Mouse (Mus musculus) heart, postnatal 14 days (tissue): ENCODE measurements around the gene Brinp3. TPM values are rescaled to one million over a fixed set of nuclear protein-coding genes. Genes with fewer than 3 reads are reported as not detected.

Source experiments
- DNase-seq, 2 experiments: peaks; one replicate each; pipeline ENCODE4 v3.0.0; 2021 to 2022
- intact Hi-C: fragments of 180-260 bp; cut with DNase I; formaldehyde crosslinking; loops from one replicate; pipeline ENCODE4 v1.15.1; 2025
- total RNA-seq, 2 experiments: library from RNA; stranded (reverse); gene quantifications; 2 replicates each; pipeline ENCODE4 v1.2.3; 2021

Brinp3 gene
- total RNA-seq, 2 experiments from 2014 or later = not detected

- no peak for DNase-seq
- intact Hi-C loops = no loop called here
Measured at GRCm38 (mm10) chr1:146787236-146787635, 292.7 kb downstream of the Brinp3 start.

DNA sequence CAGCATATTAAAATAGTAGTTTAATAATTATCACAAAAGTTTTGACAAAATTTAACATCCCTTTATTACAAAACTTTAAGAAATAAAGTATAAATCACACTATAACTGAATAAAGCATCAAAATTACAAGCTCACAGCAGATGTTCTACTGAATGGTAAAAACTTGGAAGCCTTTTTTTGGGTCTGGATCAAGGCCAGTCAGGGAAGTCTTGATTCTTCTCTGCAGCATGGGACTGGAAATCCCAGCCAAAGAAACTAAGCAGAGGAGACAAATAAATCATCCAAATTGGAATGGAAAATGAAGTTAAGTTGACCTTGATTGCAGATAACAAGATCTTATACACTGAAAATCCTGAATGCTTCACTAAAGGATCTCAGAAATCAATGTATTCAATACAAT is 298.3 kb downstream of the Brinp3 start:
- DNase-seq = peak; percentile 2 to 13

DNA sequence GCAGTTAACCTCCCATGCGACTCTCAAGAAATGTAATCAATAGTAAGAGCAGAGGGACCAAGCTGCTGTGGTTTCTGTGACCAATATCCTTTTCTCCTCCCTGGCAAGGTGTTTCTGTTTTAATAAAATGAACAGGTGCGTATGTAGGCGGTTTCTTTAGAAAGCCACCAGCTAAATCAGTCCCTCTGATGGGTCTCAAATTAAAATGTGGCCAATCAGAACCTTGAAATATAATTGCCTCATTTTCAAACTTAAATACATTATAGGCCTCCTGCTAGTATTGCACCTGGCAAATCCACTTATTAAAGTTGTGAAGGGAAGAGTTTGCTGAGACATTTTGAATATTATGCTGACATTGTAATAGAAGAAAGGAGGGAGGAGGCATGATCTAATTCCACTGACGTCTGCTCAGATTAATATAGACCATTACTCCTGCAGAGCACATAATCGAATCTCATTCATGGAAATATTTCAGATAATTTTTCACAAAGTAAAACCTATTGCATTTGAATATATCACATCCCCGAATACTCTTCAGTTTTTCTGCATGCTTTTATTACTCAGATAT is 305.5 kb downstream of the Brinp3 start:
- no peak for DNase-seq
- intact Hi-C loops = no loop called here

More for the DNA sequence above, 298.3 kb downstream of the Brinp3 start:
- intact Hi-C loops = no loop called here

- no peak for DNase-seq
- intact Hi-C loops = no loop called here
Measured at GRCm38 (mm10) chr1:146801821-146802220, 307.3 kb downstream of the Brinp3 start.

DNA sequence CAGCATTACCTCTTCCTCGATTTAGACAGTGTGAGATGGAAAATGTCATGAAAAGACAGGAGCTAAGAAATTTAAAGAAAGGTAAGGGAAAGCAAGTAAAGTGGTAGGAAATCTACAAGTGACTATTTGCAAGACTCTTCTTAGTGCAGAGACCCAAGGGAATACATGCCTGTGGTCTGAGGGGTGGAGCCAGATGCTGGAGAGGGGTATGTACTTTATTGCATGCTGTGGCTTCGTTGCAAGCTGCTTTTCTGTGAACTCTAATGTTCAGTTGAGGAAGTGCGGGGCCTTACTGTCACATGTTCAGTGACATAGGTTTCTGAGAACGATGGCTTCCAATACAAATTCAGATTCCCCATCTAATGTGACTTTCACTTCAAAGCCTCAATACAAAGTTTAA is 313.2 kb downstream of the Brinp3 start:
- intact Hi-C loops = no loop called here
- DNase-seq = no peak

- DNase-seq = no peak
- intact Hi-C loops = no loop called here
Measured at GRCm38 (mm10) chr1:146833888-146834287, 339.3 kb downstream of the Brinp3 start.

DNA sequence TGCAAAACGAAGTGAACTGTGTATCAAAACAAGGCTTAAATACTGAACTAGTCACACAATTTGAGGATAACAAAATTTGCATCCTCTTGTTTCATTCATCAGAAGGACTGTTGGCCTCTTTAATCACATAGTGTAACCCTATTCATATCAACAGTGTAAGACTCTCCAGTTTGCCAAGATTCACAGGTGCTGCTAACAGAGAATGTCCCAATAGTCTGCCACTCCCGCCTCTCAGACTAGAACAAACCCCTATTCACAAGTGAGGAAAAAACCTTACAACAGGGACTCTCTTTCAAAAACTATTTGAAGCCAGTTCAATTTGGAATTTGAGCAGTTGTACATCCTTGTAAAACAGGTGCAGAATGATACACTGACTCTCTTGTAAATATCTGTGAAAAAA is 349.5 kb downstream of the Brinp3 start:
- DNase-seq = no peak
- intact Hi-C loops = no loop called here

DNA sequence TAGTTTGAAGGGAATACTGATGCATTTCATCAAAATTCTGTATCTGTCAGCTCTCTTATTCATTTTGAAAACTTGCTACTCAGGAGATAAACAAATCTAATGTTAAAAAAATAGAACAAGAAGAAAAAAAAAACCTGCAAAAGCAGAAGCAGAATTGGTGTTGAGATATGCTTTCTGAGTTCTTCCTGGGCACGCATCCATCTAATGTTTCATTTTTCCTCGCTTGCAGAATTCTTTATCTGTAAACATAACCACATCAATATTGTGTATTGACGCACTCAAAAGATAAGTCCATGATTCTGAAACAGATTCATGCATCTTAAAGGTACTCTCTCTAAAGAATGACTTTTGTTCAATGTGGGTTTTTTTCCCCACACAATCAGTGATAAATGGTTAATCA is 354.3 kb downstream of the Brinp3 start:
- intact Hi-C loops = no loop called here
- no peak for DNase-seq

GRCm38 (mm10) chr1:146850147-146850546 is 355.6 kb downstream of the Brinp3 start:
- no peak for DNase-seq
- intact Hi-C loops = no loop called here

- no peak for DNase-seq
- intact Hi-C loops = no loop called here
Measured at GRCm38 (mm10) chr1:146898636-146899035, 404.1 kb downstream of the Brinp3 start.

DNA sequence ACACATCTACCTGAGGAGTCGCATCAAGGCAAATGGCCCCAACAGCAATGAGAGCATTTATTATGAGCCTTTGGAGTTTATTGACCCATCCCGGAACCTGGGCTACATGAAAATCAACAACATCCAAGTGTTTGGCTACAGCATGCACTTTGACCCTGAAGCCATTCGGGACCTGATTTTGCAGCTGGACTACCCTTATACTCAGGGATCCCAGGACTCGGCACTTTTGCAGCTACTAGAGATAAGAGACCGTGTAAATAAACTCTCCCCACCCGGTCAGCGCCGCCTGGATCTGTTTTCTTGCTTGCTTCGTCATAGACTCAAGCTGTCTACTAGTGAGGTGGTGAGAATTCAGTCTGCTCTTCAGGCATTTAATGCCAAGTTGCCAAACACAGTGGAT is 407.1 kb downstream of the Brinp3 start:
- no peak for DNase-seq
- intact Hi-C loops = no loop called here

DNA sequence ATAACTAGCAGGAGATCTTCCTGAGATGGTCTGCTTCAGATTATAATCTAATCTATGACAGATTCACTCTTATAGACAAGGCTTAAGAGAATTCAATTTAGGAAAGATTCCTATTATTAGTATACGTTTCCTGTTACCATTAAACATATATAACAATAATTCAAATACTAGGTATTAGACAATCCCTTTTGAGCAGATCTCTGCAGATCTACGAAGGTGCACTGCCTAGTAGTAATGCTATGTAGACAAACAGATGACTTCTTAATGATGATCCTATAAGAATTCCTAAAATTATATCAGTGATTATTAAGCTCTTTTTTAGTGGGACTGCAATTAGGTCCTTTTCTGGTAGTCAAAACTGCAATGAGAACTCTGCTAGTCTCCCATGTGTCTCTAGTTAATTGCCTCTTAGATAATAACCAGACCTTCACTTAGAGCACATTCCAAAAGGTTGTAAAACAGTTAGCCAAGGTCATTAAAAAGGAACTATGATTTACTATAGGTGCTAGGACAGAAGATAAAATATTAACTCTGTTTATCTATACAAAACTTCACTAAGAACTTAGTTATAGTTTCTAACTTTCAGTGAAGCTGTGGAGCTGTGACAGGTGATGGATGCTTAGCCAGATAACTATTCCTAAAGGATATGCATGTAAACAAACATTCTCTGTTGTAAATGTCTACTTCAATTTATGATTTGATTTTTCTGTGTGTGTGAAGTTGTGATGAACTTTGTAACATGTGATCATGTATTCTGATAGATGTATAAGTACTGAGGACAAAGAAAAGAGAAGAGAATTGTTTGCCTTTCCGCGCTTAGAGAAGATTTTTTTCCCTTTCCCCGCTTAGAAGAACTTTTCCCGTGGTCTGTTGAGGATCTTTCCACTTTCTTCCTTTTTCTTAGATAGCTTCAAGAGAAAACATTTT is 445.2 kb downstream of the Brinp3 start:
- intact Hi-C loops = no loop called here
- no peak for DNase-seq
